Mouse (Mus musculus) G1E (cell line): ENCODE data around the gene Klre1.

Experiments
- CTCF ChIP-seq: IDR thresholded peaks from 2 replicates; pipeline ENCODE4 v1.5.1; 2012; ENCODE audit warnings: low read depth, low read length, inconsistent platforms, mixed read lengths
- GATA1 ChIP-seq: IDR thresholded peaks from 2 replicates; pipeline ENCODE4 v1.6.1; 2012; ENCODE audit warnings: borderline replicate concordance, low read length, inconsistent platforms, mixed read lengths
- GATA2 ChIP-seq: IDR thresholded peaks from 2 replicates; pipeline ENCODE4 v1.6.1; 2012; ENCODE audit warnings: low read depth, low read length, inconsistent platforms, borderline replicate concordance
- POLR2AphosphoS5 ChIP-seq: IDR thresholded peaks from 2 replicates; pipeline ENCODE4 v1.6.1; 2012; ENCODE audit warnings: low read depth, low read length, inconsistent platforms; ENCODE audit not compliant: insufficient replicate concordance

DNA sequence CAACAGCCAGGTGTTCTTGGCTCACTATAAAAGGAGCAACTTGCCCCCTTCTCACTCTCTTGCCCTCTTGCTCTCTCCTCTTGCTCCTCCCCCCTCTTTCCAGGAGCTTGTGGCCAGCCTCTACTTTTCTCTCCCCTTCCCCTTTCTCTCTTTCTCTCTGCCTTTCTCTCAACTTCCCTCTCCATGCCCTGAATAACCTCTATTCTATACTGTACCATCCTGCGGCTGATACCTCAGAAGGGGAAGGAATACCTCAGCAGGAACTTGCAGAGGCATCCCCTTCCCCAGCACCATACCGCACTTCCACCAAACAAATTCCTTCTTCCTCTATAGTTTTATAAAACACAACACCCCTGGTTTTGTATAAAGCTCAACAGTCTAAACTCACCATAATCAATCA lies 12.4 kb upstream of the Klre1 start:
- no peak for TF ChIP-seq CTCF
- no peak for TF ChIP-seq POLR2AphosphoS5
- no peak for TF ChIP-seq GATA1
- no peak for TF ChIP-seq GATA2
